Mouse (Mus musculus): ENCODE results near the gene Pced1b. TPM values are rescaled to one million over a fixed set of nuclear protein-coding genes. Genes with fewer than 3 reads are reported as not detected.

The Pced1b gene
- polyA plus RNA-seq, 1 experiment from 2014 or later, result 8.0 TPM

GRCm38 (mm10) chr15:97389577-97389976 is 142.7 kb downstream of the Pced1b start:
- 88% methylated on average over 4 of the region's 4 CpGs for WGBS
- H3K9ac ChIP-seq (ENCODE audit: low read depth, low read length), result no peak overlapping the region
- no peaks in the 10 kb centered on the region for H3K4me1 ChIP-seq (replicated peaks; ENCODE audit: insufficient read depth, low read length)
- H3K4me2 ChIP-seq (ENCODE audit: low read length), result no peak overlapping the region
- H3K9me3 ChIP-seq (replicated peaks; ENCODE audit: low read length), result no peaks in the 10 kb centered on the region
- no peak for TF ChIP-seq CTCF (IDR thresholded peaks at IDR 0.05; ENCODE audit: low read depth)
- DNase-seq (ENCODE audit: low spot score) (no peak), ATAC-seq (replicated peaks; ENCODE audit: low FRiP score, low read depth) (no peak)
- H3K27me3 ChIP-seq (ENCODE audit: insufficient read depth, low read length), result no peaks in the 10 kb centered on the region
- no peak overlapping the region for H3K4me3 ChIP-seq (replicated peaks; ENCODE audit: low read depth, low read length)
- H3K36me3 ChIP-seq (ENCODE audit: insufficient read depth, low read length), result no peaks in the 10 kb centered on the region
- no peak overlapping the region for H3K27ac ChIP-seq

- H3K9me3 ChIP-seq (replicated peaks; ENCODE audit: low read length), result no peaks in the 10 kb centered on the region
- no peak overlapping the region for H3K9ac ChIP-seq (ENCODE audit: low read depth, low read length)
- H3K4me1 ChIP-seq (replicated peaks; ENCODE audit: insufficient read depth, low read length), result no peaks in the 10 kb centered on the region
- ATAC-seq (replicated peaks; ENCODE audit: low FRiP score, low read depth), result no peak
- DNase-seq (ENCODE audit: low spot score), result no peak
- H3K27me3 ChIP-seq (ENCODE audit: insufficient read depth, low read length), result no peaks in the 10 kb centered on the region
- H3K4me2 ChIP-seq (ENCODE audit: low read length), result no peak overlapping the region
- WGBS, result 96% methylated on average over 2 of the region's 2 CpGs
- no peak overlapping the region for H3K27ac ChIP-seq
- no peak overlapping the region for H3K4me3 ChIP-seq (replicated peaks; ENCODE audit: low read depth, low read length)
- no peak for TF ChIP-seq CTCF (IDR thresholded peaks at IDR 0.05; ENCODE audit: low read depth)
- no peaks in the 10 kb centered on the region for H3K36me3 ChIP-seq (ENCODE audit: insufficient read depth, low read length)
These were observed 143.9 kb downstream of the Pced1b start for GRCm38 (mm10) chr15:97390778-97391177.

- no peak overlapping the region for H3K9ac ChIP-seq (ENCODE audit: low read depth, low read length)
- TF ChIP-seq CTCF (IDR thresholded peaks at IDR 0.05; ENCODE audit: low read depth), result no peak
- H3K27me3 ChIP-seq (ENCODE audit: insufficient read depth, low read length), result no peaks in the 10 kb centered on the region
- no peak overlapping the region for H3K4me2 ChIP-seq (ENCODE audit: low read length)
- H3K4me3 ChIP-seq (replicated peaks; ENCODE audit: low read depth, low read length), result no peak overlapping the region
- WGBS, result 94% methylated on average over 2 of the region's 2 CpGs
- ATAC-seq (replicated peaks; ENCODE audit: low FRiP score, low read depth), result no peak
- no peaks in the 10 kb centered on the region for H3K4me1 ChIP-seq (replicated peaks; ENCODE audit: insufficient read depth, low read length)
- H3K9me3 ChIP-seq (replicated peaks; ENCODE audit: low read length), result no peaks in the 10 kb centered on the region
- H3K36me3 ChIP-seq (ENCODE audit: insufficient read depth, low read length), result no peaks in the 10 kb centered on the region
- no peak for DNase-seq (ENCODE audit: low spot score)
- H3K27ac ChIP-seq, result no peak overlapping the region
These were observed 144.5 kb downstream of the Pced1b start for GRCm38 (mm10) chr15:97391436-97391835.

GRCm38 (mm10) chr15:97394561-97394960 is 147.7 kb downstream of the Pced1b start:
- H3K27me3 ChIP-seq (ENCODE audit: insufficient read depth, low read length), result no peaks in the 10 kb centered on the region
- no peak for DNase-seq (ENCODE audit: low spot score)
- TF ChIP-seq CTCF (IDR thresholded peaks at IDR 0.05; ENCODE audit: low read depth), result no peak

GRCm38 (mm10) chr15:97396586-97397299 is 149.8 kb downstream of the Pced1b start:
- Histone ChIP-seq H3K4me2 (ENCODE audit: low read length) (no peak overlapping the region), H3K9me3 (replicated peaks; ENCODE audit: low read length) (no peaks in the 10 kb centered on the region), H3K27me3 (ENCODE audit: insufficient read depth, low read length) (no peaks in the 10 kb centered on the region), H3K9ac (ENCODE audit: low read depth, low read length) (no peak overlapping the region), H3K27ac (no peak overlapping the region), H3K36me3 (ENCODE audit: insufficient read depth, low read length) (no peaks in the 10 kb centered on the region), H3K4me1 (replicated peaks; ENCODE audit: insufficient read depth, low read length) (no peaks in the 10 kb centered on the region), H3K4me3 (replicated peaks; ENCODE audit: low read depth, low read length) (no peak overlapping the region)
- WGBS, result 92% methylated on average over 4 of the region's 4 CpGs
- TF ChIP-seq CTCF (IDR thresholded peaks at IDR 0.05; ENCODE audit: low read depth), result no peak
- DNase-seq (ENCODE audit: low spot score) (no peak), ATAC-seq (replicated peaks; ENCODE audit: low FRiP score, low read depth) (no peak)

More at GRCm38 (mm10) chr15:97394561-97394960, 147.7 kb downstream of the Pced1b start:
- Histone ChIP-seq H3K27ac (no peak overlapping the region), H3K36me3 (ENCODE audit: insufficient read depth, low read length) (no peaks in the 10 kb centered on the region), H3K9ac (ENCODE audit: low read depth, low read length) (no peak overlapping the region), H3K4me1 (replicated peaks; ENCODE audit: insufficient read depth, low read length) (no peaks in the 10 kb centered on the region), H3K4me2 (ENCODE audit: low read length) (no peak overlapping the region), H3K4me3 (replicated peaks; ENCODE audit: low read depth, low read length) (no peak overlapping the region), H3K9me3 (replicated peaks; ENCODE audit: low read length) (no peaks in the 10 kb centered on the region)
- ATAC-seq (replicated peaks; ENCODE audit: low FRiP score, low read depth), result no peak
- WGBS, result 76% methylated on average over 12 of the region's 12 CpGs

- Histone ChIP-seq H3K36me3 (ENCODE audit: insufficient read depth, low read length) (no peaks in the 10 kb centered on the region), H3K9ac (ENCODE audit: low read depth, low read length) (no peak overlapping the region), H3K27me3 (ENCODE audit: insufficient read depth, low read length) (no peaks in the 10 kb centered on the region), H3K9me3 (replicated peaks; ENCODE audit: low read length) (no peaks in the 10 kb centered on the region), H3K4me1 (replicated peaks; ENCODE audit: insufficient read depth, low read length) (no peaks in the 10 kb centered on the region), H3K27ac (no peak overlapping the region), H3K4me2 (ENCODE audit: low read length) (no peak overlapping the region), H3K4me3 (replicated peaks; ENCODE audit: low read depth, low read length) (no peak overlapping the region)
- no peak for ATAC-seq (replicated peaks; ENCODE audit: low FRiP score, low read depth)
- WGBS, result 88% methylated on average over 2 of the region's 2 CpGs
- DNase-seq (ENCODE audit: low spot score), result no peak
- TF ChIP-seq CTCF (IDR thresholded peaks at IDR 0.05; ENCODE audit: low read depth), result no peak
These were observed 150.9 kb downstream of the Pced1b start for GRCm38 (mm10) chr15:97397793-97398192.

GRCm38 (mm10) chr15:97400866-97401265 is 154.0 kb downstream of the Pced1b start:
- Histone ChIP-seq H3K27ac (no peak overlapping the region), H3K9ac (ENCODE audit: low read depth, low read length) (no peak overlapping the region), H3K4me1 (replicated peaks; ENCODE audit: insufficient read depth, low read length) (no peaks in the 10 kb centered on the region), H3K9me3 (replicated peaks; ENCODE audit: low read length) (no peaks in the 10 kb centered on the region), H3K4me2 (ENCODE audit: low read length) (no peak overlapping the region), H3K36me3 (ENCODE audit: insufficient read depth, low read length) (no peaks in the 10 kb centered on the region), H3K27me3 (ENCODE audit: insufficient read depth, low read length) (no peaks in the 10 kb centered on the region), H3K4me3 (replicated peaks; ENCODE audit: low read depth, low read length) (no peak overlapping the region)
- DNase-seq (ENCODE audit: low spot score) (no peak), ATAC-seq (replicated peaks; ENCODE audit: low FRiP score, low read depth) (no peak)
- WGBS, result 93% methylated on average over 6 of the region's 6 CpGs
- no peak for TF ChIP-seq CTCF (IDR thresholded peaks at IDR 0.05; ENCODE audit: low read depth)

Measured in kidney, postnatal 0 days (tissue).